Mouse (Mus musculus): ENCODE measurements around the gene Hoxa11. TPM values are rescaled to one million over a fixed set of nuclear protein-coding genes. Genes with fewer than 3 reads are reported as not detected.

The Hoxa11 gene
- polyA plus RNA-seq, 1 experiment = not detected

- no peaks in the 10 kb centered on the region for H3K36me3 ChIP-seq (ENCODE audit: control insufficient read depth)
- H3K4me1 ChIP-seq (ENCODE audit: control insufficient read depth) = no peaks in the 10 kb centered on the region
- no peaks in the 10 kb centered on the region; the same call in 1 of the 2 replicates for H3K9me3 ChIP-seq (ENCODE audit: control insufficient read depth, low read length)
- no peak within 1 kb of the TSS for H3K4me3 ChIP-seq (replicated peaks)
- peaks cover 100% of the 10 kb centered on the region for H3K27me3 ChIP-seq (ENCODE audit: control insufficient read depth)
- TF ChIP-seq GATA1 (IDR thresholded peaks at IDR 0.05; ENCODE audit: low read length) = no peak
- no peak for TF ChIP-seq TAL1 (IDR thresholded peaks at IDR 0.05; ENCODE audit: low read length)
These were observed 37.3 kb downstream of the Hoxa11 start, which contains the start of gene Hoxa6 for GRCm38 (mm10) chr6:52208072-52208867. TSS of gene Hoxa6 (minus strand) at chr6:52208722.

- Histone ChIP-seq H3K9me3 (ENCODE audit: control insufficient read depth, low read length) (no peaks in the 10 kb centered on the region; the same call in 1 of the 2 replicates), H3K4me1 (ENCODE audit: control insufficient read depth) (no peaks in the 10 kb centered on the region), H3K27me3 (ENCODE audit: control insufficient read depth) (peaks cover 100% of the 10 kb centered on the region), H3K4me3 (replicated peaks) (no peak overlapping the region), H3K36me3 (ENCODE audit: control insufficient read depth) (no peaks in the 10 kb centered on the region)
- TF ChIP-seq TAL1 (IDR thresholded peaks at IDR 0.05; ENCODE audit: low read length) = no peak
- TF ChIP-seq GATA1 (IDR thresholded peaks at IDR 0.05; ENCODE audit: low read length) = no peak
These were observed 38.0 kb downstream of the Hoxa11 start for GRCm38 (mm10) chr6:52207684-52207976.

- no peaks in the 10 kb centered on the region for H3K4me1 ChIP-seq (ENCODE audit: control insufficient read depth)
- H3K36me3 ChIP-seq (ENCODE audit: control insufficient read depth) = no peaks in the 10 kb centered on the region
- no peak overlapping the region for H3K4me3 ChIP-seq (replicated peaks)
- no peak for TF ChIP-seq TAL1 (IDR thresholded peaks at IDR 0.05; ENCODE audit: low read length)
- no peak for TF ChIP-seq GATA1 (IDR thresholded peaks at IDR 0.05; ENCODE audit: low read length)
- peaks cover 100% of the 10 kb centered on the region for H3K27me3 ChIP-seq (ENCODE audit: control insufficient read depth)
- no peaks in the 10 kb centered on the region; the same call in 1 of the 2 replicates for H3K9me3 ChIP-seq (ENCODE audit: control insufficient read depth, low read length)
These were observed 38.5 kb downstream of the Hoxa11 start for GRCm38 (mm10) chr6:52206882-52207683.

- no peak overlapping the region for H3K4me3 ChIP-seq (replicated peaks)
These were observed 39.7 kb downstream of the Hoxa11 start for GRCm38 (mm10) chr6:52205638-52206621.

GRCm38 (mm10) chr6:52205221-52205620 lies 40.4 kb downstream of the Hoxa11 start:
- Histone ChIP-seq H3K4me3 (replicated peaks) (no peak overlapping the region), H3K4me1 (ENCODE audit: control insufficient read depth) (no peaks in the 10 kb centered on the region), H3K36me3 (ENCODE audit: control insufficient read depth) (no peaks in the 10 kb centered on the region), H3K27me3 (ENCODE audit: control insufficient read depth) (peaks cover 100% of the 10 kb centered on the region), H3K9me3 (ENCODE audit: control insufficient read depth, low read length) (no peaks in the 10 kb centered on the region; the same call in 1 of the 2 replicates)
- TF ChIP-seq GATA1 (IDR thresholded peaks at IDR 0.05; ENCODE audit: low read length) (no peak), TAL1 (IDR thresholded peaks at IDR 0.05; ENCODE audit: low read length) (no peak)

More at GRCm38 (mm10) chr6:52205638-52206621, 39.7 kb downstream of the Hoxa11 start:
- Histone ChIP-seq H3K36me3 (ENCODE audit: control insufficient read depth) (no peaks in the 10 kb centered on the region), H3K27me3 (ENCODE audit: control insufficient read depth) (peaks cover 100% of the 10 kb centered on the region), H3K9me3 (ENCODE audit: control insufficient read depth, low read length) (no peaks in the 10 kb centered on the region; the same call in 1 of the 2 replicates), H3K4me1 (ENCODE audit: control insufficient read depth) (no peaks in the 10 kb centered on the region)
- no peak for TF ChIP-seq TAL1 (IDR thresholded peaks at IDR 0.05; ENCODE audit: low read length)
- TF ChIP-seq GATA1 (IDR thresholded peaks at IDR 0.05; ENCODE audit: low read length) = no peak

GRCm38 (mm10) chr6:52204050-52204752 lies 41.4 kb downstream of the Hoxa11 start, which contains the start of gene Hoxa5:
TSS of gene Hoxa5 (minus strand) at chr6:52204587.
- Histone ChIP-seq H3K36me3 (ENCODE audit: control insufficient read depth) (no peaks in the 10 kb centered on the region), H3K27me3 (ENCODE audit: control insufficient read depth) (peaks cover 100% of the 10 kb centered on the region), H3K4me3 (replicated peaks) (no peak within 1 kb of the TSS), H3K9me3 (ENCODE audit: control insufficient read depth, low read length) (no peaks in the 10 kb centered on the region; the same call in 1 of the 2 replicates), H3K4me1 (ENCODE audit: control insufficient read depth) (no peaks in the 10 kb centered on the region)
- no peak for TF ChIP-seq TAL1 (IDR thresholded peaks at IDR 0.05; ENCODE audit: low read length)
- no peak for TF ChIP-seq GATA1 (IDR thresholded peaks at IDR 0.05; ENCODE audit: low read length)

GRCm38 (mm10) chr6:52203371-52204049 lies 42.1 kb downstream of the Hoxa11 start:
- H3K9me3 ChIP-seq (ENCODE audit: control insufficient read depth, low read length) = no peaks in the 10 kb centered on the region
- no peak for TF ChIP-seq TAL1 (IDR thresholded peaks at IDR 0.05; ENCODE audit: low read length)
- TF ChIP-seq GATA1 (IDR thresholded peaks at IDR 0.05; ENCODE audit: low read length) = no peak
- no peak overlapping the region for H3K4me3 ChIP-seq (replicated peaks)
- H3K4me1 ChIP-seq (ENCODE audit: control insufficient read depth) = no peaks in the 10 kb centered on the region
- H3K36me3 ChIP-seq (ENCODE audit: control insufficient read depth) = no peaks in the 10 kb centered on the region
- H3K27me3 ChIP-seq (ENCODE audit: control insufficient read depth) = peaks cover 99% of the 10 kb centered on the region

- peaks cover 99% of the 10 kb centered on the region for H3K27me3 ChIP-seq (ENCODE audit: control insufficient read depth)
These were observed 42.6 kb downstream of the Hoxa11 start for GRCm38 (mm10) chr6:52203121-52203370.

More at GRCm38 (mm10) chr6:52203121-52203370, 42.6 kb downstream of the Hoxa11 start:
- TF ChIP-seq TAL1 (IDR thresholded peaks at IDR 0.05; ENCODE audit: low read length) (no peak), GATA1 (IDR thresholded peaks at IDR 0.05; ENCODE audit: low read length) (no peak)
- H3K36me3 ChIP-seq (ENCODE audit: control insufficient read depth) = no peaks in the 10 kb centered on the region
- H3K4me1 ChIP-seq (ENCODE audit: control insufficient read depth) = no peaks in the 10 kb centered on the region
- H3K9me3 ChIP-seq (ENCODE audit: control insufficient read depth, low read length) = no peaks in the 10 kb centered on the region
- no peak overlapping the region for H3K4me3 ChIP-seq (replicated peaks)
